Mouse (Mus musculus): Measurements from ENCODE around the gene Dapk2.

Gene Dapk2

GRCm38 (mm10) chr9:66311458-66311857 is 153.4 kb downstream of the Dapk2 start:
- no peak for DNase-seq (ENCODE audit: low spot score)

- DNase-seq (ENCODE audit: low spot score): no peak
These were observed 158.6 kb downstream of the Dapk2 start for GRCm38 (mm10) chr9:66316603-66317002.

Measured in embryo, embryonic 10.5 days (tissue).